Mouse (Mus musculus): ENCODE results near the gene Tmem270.

DNA sequence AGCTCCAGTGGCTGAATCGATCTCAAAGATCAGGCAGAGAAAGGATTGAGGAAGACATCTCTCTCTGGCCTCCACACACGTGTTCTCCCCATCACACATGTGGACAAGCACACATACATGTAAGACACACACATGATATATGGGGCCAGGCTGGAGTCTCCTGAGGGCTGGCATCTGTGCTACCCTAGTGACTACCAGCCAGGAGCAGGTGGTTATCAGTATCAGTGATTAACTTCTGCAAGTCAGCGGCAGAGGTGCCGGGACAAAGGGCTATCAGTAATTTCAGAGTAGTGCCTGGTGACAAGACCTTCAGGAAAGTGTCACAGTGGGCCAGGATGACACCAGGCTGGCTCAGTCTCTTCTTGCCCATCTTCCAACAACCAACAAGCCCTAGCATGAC lies 7.2 kb upstream of the Tmem270 start:
- TF ChIP-seq POLR2A (IDR thresholded peaks at IDR 0.05; ENCODE audit: control insufficient read depth in 1 of 2, insufficient read depth in 1 of 2, low read depth in 1 of 2, low read length in 2 of 2, poor library complexity in 1 of 2) (no peak; a peak in 1 of 4 replicates), ZC3H11A (IDR thresholded peaks at IDR 0.05; ENCODE audit: low read depth, low read length) (no peak), POLR2AphosphoS2 (IDR thresholded peaks at IDR 0.05; ENCODE audit: low read length) (no peak), GABPA (IDR thresholded peaks at IDR 0.05; ENCODE audit: low read depth, low read length) (no peak), MAFK (IDR thresholded peaks at IDR 0.05; ENCODE audit: borderline replicate concordance, low read depth, low read length) (no peak), RAD21 (IDR thresholded peaks at IDR 0.05; ENCODE audit: low read depth, low read length) (no peak), MAX (IDR thresholded peaks at IDR 0.05; ENCODE audit: low read length) (peak; percentile 84), ELF1 (IDR thresholded peaks at IDR 0.05; ENCODE audit: low read depth, low read length) (no peak), CTCF (IDR thresholded peaks at IDR 0.05 in 2 of 3, conservative IDR thresholded peaks at IDR 0.05 in 1 of 3; ENCODE audit: control insufficient read depth in 1 of 3, insufficient read depth in 1 of 3, low read depth in 2 of 3, low read length in 3 of 3, poor library complexity in 1 of 3, severe bottlenecking in 1 of 3) (no peak), ZNF384 (IDR thresholded peaks at IDR 0.05; ENCODE audit: low read depth, low read length) (no peak), MYC (IDR thresholded peaks at IDR 0.05; ENCODE audit: low read depth, low read length) (peak; percentile 37; the same call in 1 of the 2 replicates), SMC3 (IDR thresholded peaks at IDR 0.05; ENCODE audit: low read depth, low read length) (no peak), ZKSCAN1 (IDR thresholded peaks at IDR 0.05; ENCODE audit: low read depth, low read length) (no peak)

Data from MEL (cell line).